In the genomic region with DNA sequence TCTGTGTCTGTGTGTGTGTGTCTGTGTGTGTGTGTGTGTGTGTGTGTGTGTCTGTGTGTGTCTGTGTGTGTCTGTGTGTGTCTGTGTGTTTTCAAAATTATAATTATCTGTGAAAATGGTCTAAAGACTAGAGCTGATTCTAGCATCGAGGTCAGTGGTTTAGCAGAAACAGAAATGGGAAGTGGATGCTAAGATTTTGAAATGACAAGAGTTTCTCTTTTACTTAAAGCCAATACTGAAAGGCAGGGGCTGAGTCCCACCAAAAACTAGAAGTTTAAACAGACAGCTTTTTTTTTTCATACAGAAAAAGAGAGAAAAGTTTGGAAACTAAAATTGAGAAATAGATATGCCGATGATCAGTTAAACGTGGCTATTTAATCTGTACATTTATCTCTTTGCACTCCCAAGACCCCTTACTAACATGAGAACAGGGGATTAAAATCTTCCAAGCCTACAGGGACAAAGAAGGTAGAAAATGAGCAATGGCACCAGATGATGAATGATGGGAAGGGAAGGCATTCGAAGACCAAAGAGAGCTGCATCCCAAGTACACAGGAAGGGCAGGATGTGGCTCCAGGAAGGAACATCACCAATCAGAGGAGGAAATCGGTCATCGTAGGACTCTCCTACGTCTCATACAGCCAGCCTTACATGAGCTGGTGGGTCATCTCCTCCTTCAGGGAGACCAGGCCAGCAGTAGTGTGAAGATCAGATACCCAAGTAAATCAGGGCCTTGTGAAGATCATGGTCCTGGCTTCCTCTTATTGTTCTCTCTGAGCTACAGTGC, we compare ENCODE assay signal across 25 mouse cellular contexts. TPM values are rescaled to one million over a fixed set of nuclear protein-coding genes. Genes with fewer than 3 reads are reported as not detected.
A peak's percentile ranks its signal among the peaks of the same experiment; 100 is the strongest.
DNase-seq lines count a peak whose midpoint lies in the region; ATAC-seq lines count a peak whose summit lies in the region.
"Had no signal": no experiment of that assay in that cellular context is flagged by ENCODE, and none has a peak within 500 bp of the region (broad histone marks: within the 10 kb centered on the region; RNA-seq: fewer than 3 reads in every experiment).

No protein-coding gene starts in this region.

- no peak overlapping the region for H3K9ac ChIP-seq in kidney, embryonic 14.5 days (ENCODE audit: low read depth, low read length)
- H3K9ac ChIP-seq: forebrain, embryonic 13.5 days; forebrain, postnatal 0 days; heart, embryonic 15.5 days; hindbrain, embryonic 13.5 days had no signal

- H3K36me3 ChIP-seq in kidney, embryonic 14.5 days (ENCODE audit: control insufficient read depth, insufficient read depth, low read length) = no peaks in the 10 kb centered on the region
- H3K36me3 ChIP-seq: embryonic facial prominence, embryonic 10.5 days; heart, embryonic 15.5 days; hindbrain, embryonic 13.5 days had no signal

- WGBS in kidney, embryonic 14.5 days = 81% methylated on average over 7 of the region's 7 CpGs

- H3K4me3 ChIP-seq in kidney, embryonic 14.5 days (ENCODE audit: low read length) = no peak overlapping the region
- H3K4me3 ChIP-seq: embryonic facial prominence, embryonic 10.5 days; forebrain, embryonic 13.5 days; gastrocnemius, adult 2 months; heart, embryonic 15.5 days; hindbrain, embryonic 13.5 days had no signal

- H3K27ac ChIP-seq in kidney, embryonic 14.5 days (ENCODE audit: low read depth, low read length) = no peak overlapping the region
- H3K27ac ChIP-seq: embryonic facial prominence, embryonic 10.5 days; forebrain, embryonic 13.5 days; gastrocnemius, adult 2 months; heart, embryonic 15.5 days; hindbrain, embryonic 13.5 days had no signal

- H3K9me3 ChIP-seq in kidney, embryonic 14.5 days (ENCODE audit: control insufficient read depth, low read length) = no peaks in the 10 kb centered on the region
- H3K9me3 ChIP-seq: embryonic facial prominence, embryonic 10.5 days; forebrain, embryonic 13.5 days; heart, embryonic 15.5 days; hindbrain, embryonic 13.5 days had no signal

- H3K4me2 ChIP-seq in kidney, embryonic 14.5 days (replicated peaks; ENCODE audit: low read depth, low read length) = no peak overlapping the region
- H3K4me2 ChIP-seq: forebrain, embryonic 13.5 days; heart, embryonic 11.5 days; heart, embryonic 15.5 days; hindbrain, embryonic 13.5 days had no signal

- peak; percentile 49 for DNase-seq in heart, adult 11 months
- no peak for DNase-seq in heart, adult 8-10 months (ENCODE audit: low spot score)
- DNase-seq in kidney, adult 9 months = peak; percentile 48
- DNase-seq in thymus, postnatal 25 days = no peak
- no peak for DNase-seq in frontal cortex, postnatal 14 days (ENCODE audit: low spot score in 2 of 2)
- DNase-seq: adrenal gland, postnatal 14 days; cerebellum, adult 11-12 months; cerebellum, adult 9-10 months; cerebellum, postnatal 36 days; forebrain, postnatal 0 days; gastrocnemius, adult 2 months; gastrocnemius, postnatal 25 days; heart, adult 18-20 months; heart, postnatal 14 days had no signal

- ATAC-seq in kidney, embryonic 14.5 days (ENCODE audit: low FRiP score, low TSS enrichment) = no peak
- ATAC-seq in common myeloid progenitor, adult 5-6 weeks (replicated peaks; ENCODE audit: low read depth, poor library complexity, severe bottlenecking) = peak; percentile 39; the same call in 1 of the 2 replicates
- ATAC-seq in megakaryocyte, adult 5-6 weeks (ENCODE audit: poor library complexity, severe bottlenecking) = peak; percentile 74
- ATAC-seq: activated CD4-positive, CD25-positive, alpha-beta regulatory T cell, adult 4 months; forebrain, embryonic 13.5 days; forebrain, postnatal 0 days; Patski had no signal

- no peaks in the 10 kb centered on the region for H3K27me3 ChIP-seq in kidney, embryonic 14.5 days (ENCODE audit: control insufficient read depth, insufficient read depth, low read length)
- H3K27me3 ChIP-seq: CH12.LX; forebrain, embryonic 13.5 days; heart, embryonic 15.5 days; hindbrain, embryonic 13.5 days had no signal

- no peaks in the 10 kb centered on the region for H3K4me1 ChIP-seq in kidney, embryonic 14.5 days (ENCODE audit: control insufficient read depth, insufficient read depth, low read length)
- H3K4me1 ChIP-seq: embryonic facial prominence, embryonic 10.5 days; forebrain, embryonic 13.5 days; heart, embryonic 15.5 days; hindbrain, embryonic 13.5 days had no signal

RNA-seq across cellular contexts. Expression of a gene that starts 9.0 kb away (rescaled TPM):
- total RNA-seq in heart, adult 8-10 months (2022) = 100 to 1,000 TPM; 421 to 573 (median 516) TPM
- 335 and 349 TPM in 2 replicates for polyA plus RNA-seq in kidney, embryonic 14.5 days (2014; fragmentation: Nextera tagmentation; extraction: Ambion mirVana)
- 470 and 608 TPM in 2 replicates for total RNA-seq in common myeloid progenitor, adult 5-6 weeks (2017)
- 1,226 and 1,246 TPM in 2 replicates for total RNA-seq in megakaryocyte, adult 5-6 weeks (2015)
- total RNA-seq in megakaryocyte, adult 5-6 weeks (2017) = 95.0 and 249 TPM in 2 replicates

Comparison
In these comparisons a context has a peak if more than half of its experiments do, and no peak if none do; other contexts are left out.
1. DNase-seq: peak in heart, adult 11 months (single experiment) and kidney, adult 9 months (single experiment); none in heart, adult 8-10 months (single experiment), thymus, postnatal 25 days (single experiment) and frontal cortex, postnatal 14 days (0 of 2).